Mouse (Mus musculus): ENCODE results near the gene Rtn3.

GRCm38 (mm10) chr19:7445596-7445995 is 37.5 kb downstream of the Rtn3 start:
- TF ChIP-seq POLR2A (IDR thresholded peaks at IDR 0.05; ENCODE audit: low read depth, low read length) (no peak), CTCF (IDR thresholded peaks at IDR 0.05; ENCODE audit: borderline replicate concordance, insufficient read depth, low read length) (no peak)

All from embryonic fibroblast, embryonic 13.5 days (primary cell).